Mouse (Mus musculus) hindbrain, embryonic 15.5 days (tissue): ENCODE measurements around the gene Spred3. TPM values are rescaled to one million over a fixed set of nuclear protein-coding genes. Genes with fewer than 3 reads are reported as not detected.

Experiments
- ATAC-seq: fragments of 200-750 bp; cut with Nextera tagmentation; 2 replicates; pipeline ENCODE4 v1.8.0; 2017; ENCODE audit warnings: low read depth, moderate number of reproducible peaks, moderate TSS enrichment; ENCODE audit not compliant: low FRiP score
- H3K27ac ChIP-seq: fragments of 300-500 bp; sonication (generic); replicated peaks from 2 replicates; pipeline ENCODE4 v1.5.1; 2015; ENCODE audit warnings: mild to moderate bottlenecking, inconsistent platforms
- H3K27me3 ChIP-seq: fragments of 300-500 bp; sonication (generic); 2 replicates; pipeline ENCODE4 v1.6.1; 2015; ENCODE audit warnings: control low read depth, inconsistent platforms
- H3K36me3 ChIP-seq: fragments of 300-500 bp; sonication (generic); 2 replicates; pipeline ENCODE4 v1.6.1; 2015; ENCODE audit warnings: control low read depth, inconsistent platforms
- H3K4me1 ChIP-seq: fragments of 300-500 bp; sonication (generic); replicated peaks from 2 replicates; pipeline ENCODE4 v1.6.1; 2015; ENCODE audit warnings: control low read depth, inconsistent platforms
- H3K4me2 ChIP-seq: fragments of 300-500 bp; sonication (generic); 2 replicates; pipeline ENCODE4 v1.6.1; 2015; ENCODE audit warnings: moderate library complexity, mild to moderate bottlenecking, inconsistent platforms
- H3K4me3 ChIP-seq: fragments of 300-500 bp; sonication (generic); 2 replicates; pipeline ENCODE4 v1.5.1; 2015; ENCODE audit warnings: mild to moderate bottlenecking, inconsistent platforms
- H3K9ac ChIP-seq: fragments of 300-500 bp; sonication (generic); 2 replicates; pipeline ENCODE4 v1.6.1; 2015; ENCODE audit warnings: inconsistent platforms
- H3K9me3 ChIP-seq: fragments of 300-500 bp; sonication (generic); 2 replicates; pipeline ENCODE4 v1.6.1; 2016; ENCODE audit warnings: control low read depth, inconsistent platforms
- WGBS: fragments of 180-500 bp; shearing (Covaris S2); methylation state at CpG from one replicate; pipeline ENCODE4 v1.1.7; 2015; 5-methylcytosine and 5-hydroxymethylcytosine counted together
- polyA plus RNA-seq: library from polyadenylated mRNA; unstranded; fragments of >200 nt; fragmentation: Nextera tagmentation; extraction: Ambion mirVana; gene quantifications from 2 replicates; pipeline ENCODE4 v1.2.1, GENCODE M21; 2015

Gene Spred3
- polyA plus RNA-seq, 1 experiment from 2014 or later = 11.9 TPM

- no peak overlapping the region for H3K27ac ChIP-seq
- WGBS = 66% methylated on average over 1 of the region's 1 CpGs
- H3K36me3 ChIP-seq = no peaks in the 10 kb centered on the region
- H3K4me2 ChIP-seq = no peak overlapping the region
- no peaks in the 10 kb centered on the region for H3K4me1 ChIP-seq
- H3K27me3 ChIP-seq = no peaks in the 10 kb centered on the region
- H3K9ac ChIP-seq = no peak overlapping the region
- ATAC-seq = no peak
- no peaks in the 10 kb centered on the region for H3K9me3 ChIP-seq
- no peak overlapping the region for H3K4me3 ChIP-seq
Observed at GRCm38 (mm10) chr7:29119526-29119925, 50.7 kb downstream of the Spred3 start.

GRCm38 (mm10) chr7:29118142-29118851, 51.9 kb downstream of the Spred3 start:
- no peaks in the 10 kb centered on the region for H3K36me3 ChIP-seq
- no peaks in the 10 kb centered on the region for H3K4me1 ChIP-seq
- no peak overlapping the region for H3K4me3 ChIP-seq
- no peak for ATAC-seq
- H3K27me3 ChIP-seq = no peaks in the 10 kb centered on the region
- peak overlapping the region; percentile 15; the same call in 1 of the 2 replicates for H3K4me2 ChIP-seq
- H3K9ac ChIP-seq = no peak overlapping the region
- H3K9me3 ChIP-seq = no peaks in the 10 kb centered on the region
- no peak overlapping the region for H3K27ac ChIP-seq
- WGBS = 9% methylated on average over 18 of the region's 18 CpGs

DNA sequence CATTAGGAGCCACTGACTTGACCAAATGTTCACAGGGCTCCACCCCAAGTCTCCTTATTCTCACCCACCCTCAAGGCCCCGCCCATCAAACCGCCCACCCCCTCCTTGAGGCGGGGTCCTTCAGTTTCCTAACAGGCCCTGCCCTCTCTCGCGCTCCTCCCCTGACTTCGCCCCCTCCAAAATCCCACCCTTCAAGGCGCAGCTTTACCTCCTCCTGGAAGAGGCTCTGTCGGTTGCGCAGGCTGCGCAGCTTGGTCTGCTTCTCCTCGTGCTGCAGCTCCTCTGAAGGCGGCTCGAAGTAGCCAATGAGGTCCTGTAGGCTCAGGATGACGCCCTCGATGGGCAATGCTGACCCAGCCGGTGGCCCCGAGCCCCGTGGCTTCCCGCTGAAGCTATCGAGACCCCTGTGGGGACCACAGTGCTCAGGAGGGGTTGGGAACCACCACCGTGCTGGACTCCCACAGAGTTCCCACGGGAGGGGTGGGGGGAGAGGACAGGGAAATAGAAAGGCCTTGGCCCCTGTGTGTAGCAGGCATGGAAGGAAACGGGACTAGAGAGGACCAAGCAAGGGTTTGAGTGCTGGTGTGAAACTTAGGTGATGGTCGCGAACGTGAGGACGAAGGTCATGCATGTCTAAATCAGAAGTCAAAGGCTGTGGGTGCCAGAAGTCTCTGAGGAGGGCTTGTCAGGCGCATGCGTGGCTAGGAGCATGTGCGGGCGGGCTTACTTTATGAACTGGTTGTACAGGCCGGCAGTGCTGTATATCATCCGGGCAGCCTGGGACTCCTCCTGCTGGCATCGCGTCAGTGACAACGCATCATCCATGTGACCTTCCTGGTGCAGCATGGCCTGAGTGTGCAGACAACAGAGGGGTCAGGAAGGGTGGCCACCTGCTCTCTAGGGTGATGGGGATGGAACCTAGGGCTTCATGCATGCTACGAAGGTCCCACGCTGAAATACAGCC, 60.9 kb downstream of the Spred3 start:
- 0 out of 2 replicates have a peak overlapping the region, but pooled peaks have one; percentile 13 for H3K9ac ChIP-seq
- H3K27ac ChIP-seq = no peak overlapping the region
- 29% methylated on average over 38 of the region's 38 CpGs for WGBS
- no peaks in the 10 kb centered on the region for H3K36me3 ChIP-seq
- peak overlapping the region; percentile 52 for H3K4me2 ChIP-seq
- peaks cover 6% of the 10 kb centered on the region for H3K4me1 ChIP-seq
- peak; percentile 59; the same call in 1 of the 2 replicates for ATAC-seq
- H3K9me3 ChIP-seq = no peaks in the 10 kb centered on the region
- H3K4me3 ChIP-seq = peak overlapping the region; percentile 22
- H3K27me3 ChIP-seq = 0 out of 2 replicates have a peak, but pooled peaks cover 3% of the 10 kb centered on the region

Other genes starting within 250 kb of the Spred3 start
- gene Actn4, start 208.1 kb downstream of the Spred3 start, polyA plus RNA-seq = 140 and 154 TPM in 2 replicates
- gene Eif3k, start 188.5 kb downstream of the Spred3 start, polyA plus RNA-seq = 283 and 294 TPM in 2 replicates
- gene Map4k1, start 188.4 kb downstream of the Spred3 start, polyA plus RNA-seq = 10.6 and 10.8 TPM in 2 replicates
- gene Ryr1, start 45.2 kb downstream of the Spred3 start, polyA plus RNA-seq = 8.6 and 10.3 TPM in 2 replicates
- gene Rasgrp4, start 35.6 kb downstream of the Spred3 start, polyA plus RNA-seq = 0.87 and 0.91 TPM in 2 replicates
- gene Fam98c, start 14.2 kb downstream of the Spred3 start, polyA plus RNA-seq = 33.0 and 37.9 TPM in 2 replicates
- gene Ggn, start 201 bp downstream of the Spred3 start, polyA plus RNA-seq = 0.46 and 0.70 TPM in 2 replicates
- 272 and 274 TPM in 2 replicates for gene Psmd8, start 10.3 kb upstream of the Spred3 start, polyA plus RNA-seq
- gene Catsperg1, start 43.6 kb upstream of the Spred3 start, polyA plus RNA-seq = 2.9 and 3.2 TPM in 2 replicates
- 0.77 and 2.0 TPM in 2 replicates for gene Kcnk6, start 62.1 kb upstream of the Spred3 start, polyA plus RNA-seq
- 95.9 and 99.5 TPM in 2 replicates for gene Yif1b, start 67.9 kb upstream of the Spred3 start, polyA plus RNA-seq
- 0.67 and 0.75 TPM in 2 replicates for gene 2200002D01Rik, start 78.1 kb upstream of the Spred3 start, polyA plus RNA-seq
- gene Spint2, start 111.5 kb upstream of the Spred3 start, polyA plus RNA-seq = 73.8 and 84.5 TPM in 2 replicates
- 3.0 and 5.1 TPM in 2 replicates for gene Ppp1r14a, start 118.9 kb upstream of the Spred3 start, polyA plus RNA-seq
- gene Dpf1, start 133.5 kb upstream of the Spred3 start, polyA plus RNA-seq = 180 and 184 TPM in 2 replicates